Mouse (Mus musculus) stomach, embryonic 15.5 days (tissue): ENCODE measurements around the gene Ugt1a7c. TPM values are rescaled to one million over a fixed set of nuclear protein-coding genes. Genes with fewer than 3 reads are reported as not detected.
A peak's percentile ranks its signal among the peaks of the same experiment; 100 is the strongest.
"Not testable (repeated sequence)": the region's sequence is repeated elsewhere in the genome, so short reads cannot be mapped to it uniquely, and the experiment has no call there.

Experiments
- ATAC-seq: fragments of 200-750 bp; cut with Nextera tagmentation; 2 replicates; pipeline ENCODE4 v1.8.0; 2017; ENCODE audit warnings: low read depth, moderate number of reproducible peaks, moderate TSS enrichment; ENCODE audit not compliant: insufficient read depth, low FRiP score
- H3K27ac ChIP-seq: fragments of 300-500 bp; sonication (generic); 2 replicates; pipeline ENCODE4 v1.5.1; 2015; ENCODE audit warnings: mild to moderate bottlenecking, inconsistent platforms
- H3K27me3 ChIP-seq: fragments of 300-500 bp; sonication (generic); replicated peaks from 2 replicates; pipeline ENCODE4 v1.6.1; 2015; ENCODE audit warnings: inconsistent platforms
- H3K36me3 ChIP-seq: fragments of 300-500 bp; sonication (generic); 2 replicates; pipeline ENCODE4 v1.6.1; 2015; ENCODE audit warnings: inconsistent platforms
- H3K4me1 ChIP-seq: fragments of 300-500 bp; sonication (generic); 2 replicates; pipeline ENCODE4 v1.6.1; 2015; ENCODE audit warnings: inconsistent platforms
- H3K4me2 ChIP-seq: fragments of 300-500 bp; sonication (generic); 2 replicates; pipeline ENCODE4 v1.6.1; 2015; ENCODE audit warnings: mild to moderate bottlenecking, inconsistent platforms
- H3K4me3 ChIP-seq: fragments of 300-500 bp; sonication (generic); replicated peaks from 2 replicates; pipeline ENCODE4 v1.5.1; 2015; ENCODE audit warnings: inconsistent platforms
- H3K9ac ChIP-seq: fragments of 300-500 bp; sonication (generic); 2 replicates; pipeline ENCODE4 v1.6.1; 2015; ENCODE audit warnings: inconsistent platforms
- H3K9me3 ChIP-seq: fragments of 300-500 bp; sonication (generic); 2 replicates; pipeline ENCODE4 v1.6.1; 2016; ENCODE audit warnings: inconsistent platforms
- WGBS: fragments of 180-500 bp; shearing (Covaris S2); methylation state at CpG from one replicate; pipeline ENCODE4 v1.1.7; 2015; 5-methylcytosine and 5-hydroxymethylcytosine counted together
- polyA plus RNA-seq: library from polyadenylated mRNA; unstranded; fragments of >200 nt; fragmentation: Nextera tagmentation; extraction: Ambion mirVana; gene quantifications from 2 replicates; pipeline ENCODE4 v1.2.1, GENCODE M21; 2015

The Ugt1a7c gene
- polyA plus RNA-seq, 1 experiment from 2014 or later, result 12.5 TPM

GRCm38 (mm10) chr1:88150133-88150532 lies 55.3 kb downstream of the Ugt1a7c start:
- not testable (repeated sequence) for H3K27ac ChIP-seq, H3K9me3 ChIP-seq, ATAC-seq, H3K4me2 ChIP-seq, H3K4me3 ChIP-seq, H3K36me3 ChIP-seq, H3K4me1 ChIP-seq, H3K9ac ChIP-seq, H3K27me3 ChIP-seq
- 69% methylated on average over 2 of the region's 2 CpGs for WGBS

DNA sequence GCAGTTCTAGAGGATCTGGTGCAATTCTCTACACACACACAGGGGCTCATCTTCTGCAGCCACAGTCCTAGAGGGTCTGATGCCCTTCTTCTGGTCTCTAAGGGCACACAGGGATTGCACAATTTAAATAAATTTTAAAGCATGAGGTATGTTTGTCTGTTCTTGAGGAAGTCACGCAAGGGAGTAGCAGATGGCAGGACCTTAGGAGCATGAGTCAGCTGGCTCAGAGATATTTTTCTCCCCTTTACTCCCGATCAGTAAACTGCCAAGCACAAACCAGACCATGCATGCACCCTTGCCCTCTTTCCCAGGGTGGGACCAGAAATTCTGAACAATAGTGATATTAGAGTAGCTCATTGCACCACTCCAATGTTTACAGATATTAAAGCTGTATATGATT lies 63.6 kb downstream of the Ugt1a7c start:
- 59% methylated on average over 2 of the region's 2 CpGs for WGBS
- no peak overlapping the region for H3K4me2 ChIP-seq

GRCm38 (mm10) chr1:88165711-88166110 lies 70.8 kb downstream of the Ugt1a7c start, which contains the start of gene Ugt1a5:
TSS of gene Ugt1a5 (plus strand) at chr1:88166012.
- 76% methylated on average over 5 of the region's 5 CpGs for WGBS
- H3K36me3 ChIP-seq, result no peaks in the 10 kb centered on the region
- no peak for ATAC-seq
- no peaks in the 10 kb centered on the region for H3K27me3 ChIP-seq
- H3K4me1 ChIP-seq, result no peaks in the 10 kb centered on the region
- H3K9me3 ChIP-seq, result no peaks in the 10 kb centered on the region
- H3K27ac ChIP-seq, result no peak within 1 kb of the TSS
- no peak within 1 kb of the TSS for H3K4me3 ChIP-seq
- H3K4me2 ChIP-seq, result no peak within 1 kb of the TSS
- no peak within 1 kb of the TSS for H3K9ac ChIP-seq

More for the DNA sequence above, 63.6 kb downstream of the Ugt1a7c start:
- H3K4me1 ChIP-seq, result no peaks in the 10 kb centered on the region
- H3K9ac ChIP-seq, result no peak overlapping the region
- H3K9me3 ChIP-seq, result no peaks in the 10 kb centered on the region
- no peaks in the 10 kb centered on the region for H3K36me3 ChIP-seq
- no peak for ATAC-seq
- H3K4me3 ChIP-seq, result no peak overlapping the region
- H3K27ac ChIP-seq, result no peak overlapping the region
- H3K27me3 ChIP-seq, result no peaks in the 10 kb centered on the region

- not testable (repeated sequence) for ATAC-seq, H3K27ac ChIP-seq, H3K4me1 ChIP-seq, H3K4me2 ChIP-seq, H3K9ac ChIP-seq, H3K36me3 ChIP-seq, H3K27me3 ChIP-seq, H3K4me3 ChIP-seq, H3K9me3 ChIP-seq
- 73% methylated on average over 6 of the region's 7 CpGs for WGBS
Measured at GRCm38 (mm10) chr1:88172190-88172589, 77.3 kb downstream of the Ugt1a7c start.

- H3K9me3 ChIP-seq, result no peaks in the 10 kb centered on the region
- WGBS, result 83% methylated on average over 1 of the region's 1 CpGs
- H3K4me1 ChIP-seq, result no peaks in the 10 kb centered on the region
- H3K9ac ChIP-seq, result no peak overlapping the region
- no peak overlapping the region for H3K27ac ChIP-seq
- no peak for ATAC-seq
- H3K36me3 ChIP-seq, result no peaks in the 10 kb centered on the region
- H3K27me3 ChIP-seq, result no peaks in the 10 kb centered on the region
- no peak overlapping the region for H3K4me3 ChIP-seq
- no peak overlapping the region for H3K4me2 ChIP-seq
Measured at GRCm38 (mm10) chr1:88179657-88180056, 84.8 kb downstream of the Ugt1a7c start.

DNA sequence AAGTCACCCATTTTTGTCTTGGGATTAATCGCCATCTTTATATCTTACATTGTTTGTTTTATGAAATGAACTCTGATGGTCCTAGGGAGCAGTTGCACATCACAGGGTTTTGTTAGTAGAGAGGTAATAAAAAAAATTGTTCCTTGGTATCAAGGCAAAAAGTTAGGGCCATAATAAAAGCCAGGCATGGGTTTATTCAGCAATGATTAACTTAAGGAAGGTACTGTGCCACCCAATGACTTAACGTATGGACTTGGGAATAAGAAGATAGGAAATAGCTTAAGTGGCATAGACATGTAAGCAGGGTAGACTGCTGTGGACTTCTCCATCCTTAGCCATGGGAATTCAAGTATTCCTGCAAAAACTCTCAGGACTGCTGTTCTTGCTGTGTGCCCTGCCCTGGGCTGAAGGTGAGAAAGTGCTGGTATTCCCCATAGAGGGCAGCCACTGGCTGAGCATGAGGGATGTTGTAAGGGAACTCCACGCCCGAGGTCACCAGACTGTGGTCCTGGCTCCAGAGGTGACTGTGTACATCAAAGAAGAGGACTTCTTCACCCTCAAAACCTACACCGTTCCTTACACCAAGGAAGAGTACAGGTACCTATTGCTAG lies 91.6 kb downstream of the Ugt1a7c start:
- no peak for ATAC-seq
- no peaks in the 10 kb centered on the region for H3K4me1 ChIP-seq
- no peak overlapping the region for H3K27ac ChIP-seq
- 82% methylated on average over 5 of the region's 5 CpGs for WGBS
- no peaks in the 10 kb centered on the region for H3K36me3 ChIP-seq
- no peak overlapping the region for H3K4me2 ChIP-seq
- H3K9me3 ChIP-seq, result no peaks in the 10 kb centered on the region
- no peak overlapping the region for H3K9ac ChIP-seq
- no peaks in the 10 kb centered on the region for H3K27me3 ChIP-seq
- H3K4me3 ChIP-seq, result no peak overlapping the region

DNA sequence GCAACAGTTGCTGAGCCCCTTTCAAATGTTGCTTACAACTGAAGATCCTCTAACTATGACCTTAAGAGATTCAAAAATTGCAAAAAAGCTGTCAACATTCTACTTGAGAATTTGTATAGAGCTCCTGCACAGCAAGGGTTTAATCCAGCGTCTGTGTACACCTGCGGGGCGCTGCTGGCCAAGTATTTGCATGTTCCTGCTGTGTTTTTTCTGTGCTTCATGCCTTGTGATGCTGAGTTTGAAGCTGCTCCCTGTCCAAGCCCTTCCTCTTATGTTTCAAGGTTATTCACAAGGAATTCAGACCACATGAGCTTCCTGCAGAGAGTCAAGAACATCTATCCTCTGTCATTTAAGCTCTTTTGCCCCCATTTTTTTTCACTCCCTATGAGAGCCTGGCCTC lies 97.3 kb downstream of the Ugt1a7c start:
- no peaks in the 10 kb centered on the region for H3K4me1 ChIP-seq
- H3K27me3 ChIP-seq, result no peaks in the 10 kb centered on the region
- H3K27ac ChIP-seq, result no peak overlapping the region
- H3K9ac ChIP-seq, result no peak overlapping the region
- H3K4me2 ChIP-seq, result no peak overlapping the region
- 75% methylated on average over 3 of the region's 3 CpGs for WGBS
- no peak for ATAC-seq
- H3K36me3 ChIP-seq, result no peaks in the 10 kb centered on the region
- H3K4me3 ChIP-seq, result no peak overlapping the region
- H3K9me3 ChIP-seq, result no peaks in the 10 kb centered on the region

DNA sequence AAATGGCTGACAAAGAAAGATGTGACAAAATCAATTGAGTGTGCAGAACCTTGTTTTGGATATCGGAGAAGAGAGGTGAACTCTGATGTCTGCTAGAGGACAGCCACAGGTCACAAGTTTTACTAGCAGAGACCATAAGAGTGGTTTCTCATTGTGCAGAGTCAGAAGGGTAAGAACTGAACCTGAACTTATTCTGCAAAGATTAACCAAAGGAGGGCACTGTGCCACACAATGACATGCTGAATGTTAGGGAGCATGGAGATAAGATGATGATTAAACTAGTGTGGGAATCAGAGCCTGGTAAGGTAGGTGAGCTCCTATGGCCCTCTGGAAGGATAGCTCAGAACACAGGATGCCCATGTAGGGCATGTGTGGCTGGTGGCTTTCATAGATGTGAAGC lies 100.8 kb downstream of the Ugt1a7c start:
- Histone ChIP-seq H3K9ac (no peak overlapping the region), H3K4me2 (no peak overlapping the region), H3K9me3 (no peaks in the 10 kb centered on the region), H3K4me3 (no peak overlapping the region), H3K36me3 (no peaks in the 10 kb centered on the region), H3K27ac (no peak overlapping the region), H3K27me3 (no peaks in the 10 kb centered on the region), H3K4me1 (no peaks in the 10 kb centered on the region)
- ATAC-seq, result no peak
- WGBS, result 82% methylated on average over 1 of the region's 1 CpGs

- no peak overlapping the region for H3K9ac ChIP-seq
- no peaks in the 10 kb centered on the region for H3K36me3 ChIP-seq
- no peaks in the 10 kb centered on the region for H3K27me3 ChIP-seq
- H3K4me1 ChIP-seq, result no peaks in the 10 kb centered on the region
- no peak for ATAC-seq
- no peak overlapping the region for H3K27ac ChIP-seq
- H3K4me2 ChIP-seq, result no peak overlapping the region
- H3K4me3 ChIP-seq, result no peak overlapping the region
- H3K9me3 ChIP-seq, result no peaks in the 10 kb centered on the region
- WGBS, result 74% methylated on average over 3 of the region's 3 CpGs
Measured at GRCm38 (mm10) chr1:88197443-88197842, 102.6 kb downstream of the Ugt1a7c start.

GRCm38 (mm10) chr1:88199996-88200395 lies 105.1 kb downstream of the Ugt1a7c start:
- H3K4me1 ChIP-seq, result 0 out of 2 replicates have a peak, but pooled peaks cover under 1% of the 10 kb centered on the region
- H3K27me3 ChIP-seq, result no peaks in the 10 kb centered on the region
- no peaks in the 10 kb centered on the region for H3K9me3 ChIP-seq
- H3K36me3 ChIP-seq, result no peaks in the 10 kb centered on the region
- H3K4me2 ChIP-seq, result no peak overlapping the region
- H3K9ac ChIP-seq, result no peak overlapping the region
- ATAC-seq, result no peak
- no peak overlapping the region for H3K4me3 ChIP-seq
- WGBS, result 69% methylated on average over 2 of the region's 2 CpGs
- H3K27ac ChIP-seq, result no peak overlapping the region

- H3K9ac ChIP-seq, result no peak within 1 kb of the TSS
- H3K36me3 ChIP-seq, result no peaks in the 10 kb centered on the region
- no peaks in the 10 kb centered on the region for H3K9me3 ChIP-seq
- ATAC-seq, result no peak
- no peaks in the 10 kb centered on the region for H3K27me3 ChIP-seq
- H3K27ac ChIP-seq, result no peak within 1 kb of the TSS
- 76% methylated on average over 7 of the region's 7 CpGs for WGBS
- peaks cover 5% of the 10 kb centered on the region; the same call in 1 of the 2 replicates for H3K4me1 ChIP-seq
- no peak within 1 kb of the TSS for H3K4me3 ChIP-seq
- H3K4me2 ChIP-seq, result no peak within 1 kb of the TSS
Measured at GRCm38 (mm10) chr1:88200456-88200855, 105.6 kb downstream of the Ugt1a7c start, which contains the start of gene Ugt1a2. TSS of gene Ugt1a2 (plus strand) at chr1:88200601.

DNA sequence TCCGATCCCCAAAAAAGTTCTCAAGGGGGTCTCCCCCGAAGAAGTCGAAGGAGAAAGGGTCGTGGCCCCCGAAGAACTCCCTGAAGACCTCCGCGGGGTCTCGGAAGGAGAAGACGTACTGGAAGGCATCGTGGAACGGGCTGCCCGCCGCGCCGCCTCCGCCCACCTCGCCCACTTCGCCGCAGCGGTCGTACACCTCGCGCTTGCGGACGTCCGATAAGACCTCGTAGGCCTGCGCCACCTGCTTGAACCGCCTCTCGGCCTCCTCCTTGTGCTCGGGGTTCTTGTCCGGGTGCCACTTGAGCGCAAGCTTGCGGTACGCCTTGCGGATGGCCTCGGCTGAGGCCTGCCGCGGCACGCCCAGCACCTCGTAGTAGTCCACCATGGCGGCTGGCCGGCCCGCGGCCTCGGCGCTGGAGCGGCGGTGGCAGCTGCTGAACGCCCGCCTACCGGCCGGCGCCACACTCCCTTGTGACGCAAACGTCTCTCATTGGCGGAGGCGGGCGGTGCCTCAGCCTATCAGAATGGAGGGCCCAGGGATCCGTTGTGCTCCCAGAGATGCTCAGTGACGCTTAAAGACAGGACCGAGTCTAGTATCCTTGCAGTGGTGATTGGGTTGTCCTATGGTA lies 110.5 kb downstream of the Ugt1a7c start, which contains the start of gene Dnajb3:
Gene Dnajb3, minus strand, starts transcription at position 489 of the 629 bp plus-strand sequence.
- ATAC-seq, result peak; percentile 93
- WGBS, result 7% methylated on average over 62 of the region's 62 CpGs
- H3K4me2 ChIP-seq, result peak within 1 kb of the TSS; percentile 86
- H3K9me3 ChIP-seq, result no peaks in the 10 kb centered on the region
- H3K9ac ChIP-seq, result peak within 1 kb of the TSS; percentile 26; the same call in 1 of the 2 replicates
- H3K36me3 ChIP-seq, result no peaks in the 10 kb centered on the region
- no peak within 1 kb of the TSS for H3K27ac ChIP-seq
- H3K4me3 ChIP-seq, result peak within 1 kb of the TSS; percentile 48
- H3K4me1 ChIP-seq, result peaks cover 5% of the 10 kb centered on the region; the same call in 1 of the 2 replicates
- no peaks in the 10 kb centered on the region for H3K27me3 ChIP-seq
